Mouse (Mus musculus): ENCODE measurements around the gene Slc13a3. TPM values are rescaled to one million over a fixed set of nuclear protein-coding genes. Genes with fewer than 3 reads are reported as not detected.

Slc13a3 gene
- total RNA-seq, 4 experiments from 2014 or later: 11.1 to 18.7 (median 13.8) TPM

DNA sequence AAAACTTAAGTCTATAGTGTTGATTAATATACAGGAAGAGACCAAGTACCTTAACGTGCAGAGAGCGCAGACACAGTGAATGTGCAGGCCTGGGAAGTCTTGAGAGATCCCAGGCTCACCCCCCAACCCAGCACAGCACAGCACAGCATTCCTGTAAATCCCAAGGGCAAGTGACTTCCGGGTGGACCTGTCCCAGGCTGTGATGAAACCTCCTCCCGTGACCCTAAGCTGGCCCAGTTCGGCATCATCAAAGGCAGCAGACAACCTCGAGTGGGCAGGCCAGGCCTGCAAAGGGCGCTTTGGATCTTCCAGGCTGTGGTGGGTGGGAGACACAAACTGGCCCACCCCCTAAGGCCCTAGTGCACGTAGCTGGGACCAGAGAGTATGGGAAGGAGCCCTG, 9.0 kb upstream of the Slc13a3 start:
- no peak for DNase-seq (ENCODE audit: low spot score in 2 of 2)

DNA sequence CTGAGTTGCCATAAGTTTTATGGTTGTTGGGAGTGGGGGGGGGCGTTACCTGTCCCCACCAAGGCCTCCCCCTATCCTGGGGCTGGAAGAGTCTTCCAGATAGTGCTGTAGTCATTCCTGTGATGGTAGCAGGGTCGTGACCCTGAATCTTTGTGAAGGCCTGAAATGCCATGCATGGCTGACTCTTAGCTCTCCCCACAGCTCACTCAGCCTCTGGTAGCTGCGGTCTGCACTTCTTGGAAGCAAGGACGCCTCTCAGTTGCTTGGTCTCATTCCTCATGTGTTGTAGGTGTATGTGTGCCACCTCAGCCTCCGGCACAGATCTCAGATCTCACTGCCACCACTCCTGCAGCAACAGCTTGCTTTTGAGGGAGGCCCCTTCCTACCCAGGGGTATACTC, 2.8 kb upstream of the Slc13a3 start:
- DNase-seq (ENCODE audit: low spot score in 2 of 2): no peak

DNA sequence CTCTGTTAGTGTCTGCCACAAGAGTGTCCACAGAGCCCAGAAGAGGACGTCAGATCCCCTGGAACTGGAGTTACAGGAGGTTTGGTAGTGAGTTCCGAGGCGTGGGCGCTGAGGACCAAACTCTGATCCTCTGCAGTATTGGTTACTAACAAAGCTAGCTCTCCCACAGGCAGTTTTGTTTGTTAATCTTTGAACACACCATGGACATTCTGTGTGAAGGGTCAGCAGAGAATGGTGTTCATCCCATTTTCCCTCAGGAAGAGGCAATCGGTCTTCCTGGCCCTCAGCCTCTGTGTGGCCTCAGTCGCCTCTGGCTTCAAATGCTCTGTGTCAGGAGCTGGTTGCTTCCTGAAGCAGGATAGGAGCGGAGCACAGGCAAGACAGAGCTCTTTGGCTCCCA, 2.4 kb upstream of the Slc13a3 start:
- DNase-seq (ENCODE audit: low spot score in 2 of 2): no peak

DNA sequence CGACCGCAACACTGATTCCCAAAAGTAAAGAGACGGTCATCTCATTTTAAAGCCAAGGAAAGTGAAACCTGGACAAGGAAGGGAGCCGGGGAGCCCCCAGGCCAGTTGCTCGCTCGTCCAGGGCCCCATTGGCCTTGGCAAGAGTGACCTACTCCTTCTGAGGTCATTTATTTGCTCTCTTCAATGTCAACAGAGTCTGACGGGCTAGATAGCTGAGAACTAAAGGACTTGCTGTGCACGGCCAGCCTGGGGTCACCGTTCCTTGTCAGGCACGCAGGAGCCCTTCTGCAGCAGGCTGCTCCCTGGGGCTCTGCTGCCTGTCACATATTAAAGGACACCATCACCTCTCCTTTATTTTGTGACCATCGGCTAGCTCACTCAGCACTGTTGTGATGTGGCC, 1.1 kb downstream of the Slc13a3 start:
- no peak for DNase-seq (ENCODE audit: low spot score in 2 of 2)

DNA sequence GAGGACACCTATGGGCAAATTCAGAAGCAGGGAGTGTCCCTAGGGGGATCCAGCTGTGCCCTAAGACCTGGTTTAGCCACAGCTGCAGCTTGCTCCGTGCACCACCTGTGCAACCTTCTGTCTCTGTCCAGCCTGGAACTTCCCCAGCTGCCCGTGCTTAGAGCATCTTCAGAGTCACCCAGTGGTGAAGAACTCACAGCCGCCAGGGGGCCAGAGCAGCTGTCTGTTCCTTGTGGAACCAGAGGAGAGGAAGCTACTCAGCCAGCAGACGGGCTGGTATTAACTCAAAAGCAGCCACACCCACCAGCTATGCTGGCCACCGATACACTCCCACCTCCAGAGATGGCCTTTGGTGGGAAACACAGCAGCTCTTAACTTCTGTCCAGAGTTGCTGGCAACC, 2.9 kb downstream of the Slc13a3 start:
- DNase-seq (ENCODE audit: low spot score in 2 of 2): no peak

DNA sequence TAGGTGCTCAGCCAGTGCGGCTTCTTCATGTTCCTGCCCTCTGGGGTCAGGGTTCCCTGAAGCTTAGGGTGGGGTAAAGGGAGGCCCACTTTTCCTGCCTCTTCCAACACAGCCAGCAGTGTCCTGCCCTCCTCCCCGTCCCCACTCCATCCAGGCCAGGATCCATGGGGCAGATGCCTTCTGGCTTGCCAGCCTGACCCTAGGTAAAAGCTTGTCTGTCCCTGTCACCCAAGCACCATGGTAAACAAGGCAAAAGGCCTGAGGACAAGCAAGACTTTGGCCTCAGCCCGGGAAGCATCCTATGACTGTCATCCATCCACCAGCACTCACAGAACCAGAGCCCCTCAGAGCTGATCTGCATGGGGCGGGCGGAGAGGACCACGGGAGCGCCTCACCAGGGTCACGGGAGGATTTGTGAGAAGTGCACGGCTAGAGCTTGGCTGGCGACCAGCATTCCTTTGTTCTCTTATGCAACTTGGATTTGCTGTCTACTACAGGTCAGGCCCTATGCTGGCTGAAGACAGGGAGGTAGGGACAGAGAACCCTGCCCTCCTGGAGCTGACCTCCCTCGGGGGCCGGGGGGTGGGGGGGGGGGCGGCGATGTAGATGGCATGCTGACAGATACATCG, 5.1 kb downstream of the Slc13a3 start:
- no peak for DNase-seq (ENCODE audit: low spot score in 2 of 2)

DNA sequence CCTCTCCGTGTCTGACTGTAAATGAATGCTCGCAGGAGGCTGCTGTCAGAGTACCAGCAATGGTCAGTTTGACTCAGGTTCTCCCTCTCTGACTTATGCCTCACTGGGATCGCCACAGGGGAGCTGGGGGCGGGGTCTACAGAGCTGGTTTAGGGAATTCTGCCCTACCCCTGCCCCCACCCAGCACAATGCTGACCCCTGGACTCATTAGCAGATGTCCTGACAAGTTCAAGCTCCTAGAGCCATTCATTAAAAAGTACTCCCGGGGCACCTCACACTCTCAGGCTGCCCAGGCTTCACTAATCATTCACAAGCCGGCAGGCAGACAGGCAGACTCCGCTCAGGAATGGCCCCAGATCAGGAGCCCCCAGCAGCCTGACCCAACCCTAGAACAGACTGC, 13.4 kb downstream of the Slc13a3 start:
- DNase-seq (ENCODE audit: low spot score in 2 of 2): no peak

DNA sequence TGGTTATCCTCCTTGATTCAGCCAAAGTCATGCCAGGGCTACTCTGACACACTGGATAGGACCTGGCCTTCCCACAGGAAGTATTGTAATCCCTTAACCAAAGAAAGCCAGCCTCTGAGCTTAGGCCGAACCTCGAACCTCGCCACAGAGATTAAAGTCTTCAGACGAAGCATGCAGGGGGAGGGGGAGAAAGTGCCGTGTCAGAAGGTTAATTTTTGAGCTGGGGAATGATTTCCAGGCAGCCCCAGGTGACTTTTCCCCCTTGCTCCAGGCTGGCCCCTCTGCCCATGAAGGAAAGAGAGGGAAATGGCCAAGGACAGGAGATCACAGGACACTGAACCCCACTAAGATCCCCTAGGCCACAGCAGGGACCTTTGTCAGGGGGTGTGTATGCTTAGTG, 14.8 kb downstream of the Slc13a3 start:
- no peak for DNase-seq (ENCODE audit: low spot score in 2 of 2)

DNA sequence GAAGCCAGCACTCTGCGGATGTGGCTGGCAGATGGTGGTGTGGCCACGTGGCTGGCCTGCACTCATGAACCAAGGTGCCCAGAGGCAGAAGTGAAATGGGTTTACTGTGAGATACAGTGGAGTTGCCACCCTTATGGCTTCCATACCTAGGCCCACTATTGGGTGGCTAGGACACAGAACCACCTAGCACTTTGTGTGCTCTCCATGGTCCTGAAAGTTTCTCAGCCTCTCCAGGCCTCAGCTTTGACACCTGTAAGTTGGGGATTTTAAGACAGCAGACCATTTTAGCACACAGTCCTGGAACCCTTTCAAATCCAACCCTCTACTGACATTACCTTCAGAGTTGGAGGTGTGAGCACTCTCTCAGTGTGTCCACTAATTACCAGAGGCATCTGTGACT, 16.3 kb downstream of the Slc13a3 start:
- DNase-seq (ENCODE audit: low spot score in 2 of 2): no peak

DNA sequence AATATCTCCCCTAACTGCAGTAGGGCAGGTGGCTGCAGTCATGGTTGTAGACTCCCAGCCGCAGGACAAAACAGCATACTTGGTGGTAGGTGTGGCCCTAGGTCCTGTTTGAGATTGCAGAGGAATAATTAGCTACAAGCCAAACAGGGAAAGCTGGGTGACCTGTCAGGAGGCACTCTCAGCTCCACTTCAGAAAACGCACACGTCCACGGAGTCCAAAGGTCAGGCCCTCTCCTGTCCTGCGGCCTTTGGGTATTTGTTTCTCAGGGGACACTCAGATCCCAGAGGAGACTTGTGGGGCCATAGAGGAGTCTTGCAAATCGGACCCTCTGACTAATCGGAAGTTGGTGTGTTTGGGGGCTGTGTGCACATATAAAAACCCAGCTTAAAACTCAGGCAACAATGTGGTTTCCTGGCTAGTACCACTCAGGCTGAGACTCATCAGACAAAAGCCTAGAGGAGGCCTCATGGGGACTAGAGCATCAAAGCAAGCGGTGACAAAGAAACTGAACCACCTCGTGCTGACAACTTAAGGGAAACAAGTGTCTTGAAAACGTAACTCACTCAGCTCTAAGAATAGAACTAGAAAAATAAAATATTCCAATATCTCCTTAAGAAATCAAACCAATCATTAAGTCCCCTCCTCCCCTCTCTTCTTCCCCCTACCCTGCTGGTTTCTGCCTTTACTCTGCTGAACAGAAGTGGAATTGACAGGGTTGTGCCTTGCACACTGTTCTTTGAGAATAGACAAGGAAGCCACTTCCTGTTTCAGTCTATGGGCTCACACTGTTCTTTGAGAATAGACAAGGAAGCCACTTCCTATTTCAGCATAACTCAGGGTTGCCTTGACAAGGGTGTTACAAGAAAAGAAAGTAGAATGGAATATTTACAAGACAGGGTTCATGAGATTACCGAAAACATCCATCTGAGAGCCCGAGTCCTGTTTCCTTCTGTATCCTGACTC, 20.0 kb downstream of the Slc13a3 start:
- no peak for DNase-seq (ENCODE audit: low spot score in 2 of 2)

DNA sequence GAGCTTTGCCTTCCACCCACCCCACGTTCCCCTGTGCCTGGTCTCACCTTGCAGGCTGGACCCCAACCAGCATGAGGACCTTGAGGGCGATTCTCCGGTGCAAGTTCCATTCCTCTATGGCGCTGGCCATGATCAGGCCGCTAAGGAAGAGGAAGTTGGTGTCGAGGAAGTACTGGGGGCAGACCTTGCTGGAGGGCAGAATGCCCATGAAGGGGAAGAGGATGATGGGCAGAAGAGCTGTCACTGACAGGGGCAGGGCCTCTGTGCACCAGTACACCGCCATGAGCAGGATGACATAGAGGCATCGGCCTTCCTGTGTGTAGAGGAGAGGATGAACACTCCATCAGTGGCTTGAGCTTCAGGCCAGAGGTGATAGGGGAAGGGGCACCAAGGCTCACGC, 24.6 kb downstream of the Slc13a3 start:
- DNase-seq (ENCODE audit: low spot score in 2 of 2): no peak

DNA sequence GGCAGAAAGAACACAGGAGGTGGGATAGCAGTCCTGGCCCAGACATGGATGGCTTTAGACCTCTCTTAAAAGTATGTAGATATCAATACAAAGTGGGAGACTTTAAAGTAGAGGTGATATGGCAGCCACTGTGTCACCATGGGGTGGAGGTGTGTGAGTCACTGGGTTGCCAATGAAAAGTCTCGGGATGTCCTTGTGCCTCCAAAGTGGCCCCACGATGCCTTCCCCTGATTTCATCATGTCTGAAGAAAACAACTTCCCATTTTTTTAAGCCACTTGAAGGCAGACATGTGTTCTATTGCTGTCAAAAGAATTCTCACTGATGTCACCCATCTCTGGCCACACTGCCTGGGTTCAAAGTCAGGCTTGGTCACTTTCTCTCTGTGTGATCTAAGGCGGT, 28.2 kb downstream of the Slc13a3 start:
- no peak for DNase-seq (ENCODE audit: low spot score in 2 of 2)

DNA sequence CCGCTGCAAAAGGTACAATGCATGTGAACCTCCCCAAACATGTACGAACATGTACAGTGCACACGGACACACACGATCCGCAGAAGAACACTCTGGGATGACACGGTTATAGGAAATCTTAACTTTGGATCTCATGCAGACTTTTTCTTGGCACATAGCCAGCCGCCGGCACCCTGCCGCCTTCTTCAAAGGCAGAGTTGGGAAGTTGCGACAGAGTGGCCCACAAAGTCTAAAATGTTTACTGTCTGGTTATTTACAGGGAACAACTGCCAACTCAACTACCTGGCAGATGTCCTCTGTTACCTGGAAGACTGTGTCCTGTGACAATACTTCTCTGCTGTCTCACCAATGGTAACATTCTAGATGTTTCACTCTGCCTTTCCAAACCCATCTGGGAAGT, 30.0 kb downstream of the Slc13a3 start:
- no peak for DNase-seq (ENCODE audit: low spot score in 2 of 2)

DNA sequence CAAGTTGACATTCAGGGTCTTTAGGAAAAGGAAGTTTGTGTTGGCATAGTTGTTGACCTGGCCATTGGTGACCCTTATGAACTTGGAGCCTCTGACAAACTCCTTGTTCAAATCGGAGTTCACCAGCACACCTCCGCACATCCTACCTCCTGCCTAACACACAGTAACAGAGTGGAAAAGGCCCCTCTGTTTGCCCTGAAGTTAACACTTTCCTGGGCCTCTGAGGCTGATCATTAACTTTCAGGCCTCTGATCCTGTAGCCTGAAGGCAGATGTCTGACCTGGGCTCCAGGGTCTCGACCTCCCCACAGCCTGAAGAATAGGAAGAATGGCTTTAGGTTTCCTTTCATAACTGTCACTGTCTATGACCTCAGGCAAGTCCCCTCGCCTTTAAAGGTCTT, 31.4 kb downstream of the Slc13a3 start:
- DNase-seq (ENCODE audit: low spot score in 2 of 2): no peak

DNA sequence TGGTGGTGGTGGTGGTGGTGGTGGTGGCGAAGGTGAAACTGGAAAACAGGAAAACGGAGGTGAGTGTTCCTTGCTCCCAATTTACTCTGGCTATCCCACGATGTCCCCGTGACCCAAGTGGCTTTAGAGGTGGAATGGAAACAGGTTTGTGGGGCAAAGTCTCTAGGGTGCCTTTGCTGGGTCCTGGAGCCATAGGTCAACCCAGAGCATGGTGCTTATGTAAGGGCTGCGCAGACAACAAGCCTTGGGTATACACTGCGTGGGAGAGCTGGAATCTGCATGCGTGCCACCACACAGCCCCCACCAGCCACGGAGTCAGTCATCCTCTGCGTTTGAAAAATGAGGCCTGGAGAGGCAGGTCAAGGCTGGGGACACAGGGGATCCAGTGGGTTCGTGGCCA, 33.4 kb downstream of the Slc13a3 start:
- no peak for DNase-seq (ENCODE audit: low spot score in 2 of 2)

DNA sequence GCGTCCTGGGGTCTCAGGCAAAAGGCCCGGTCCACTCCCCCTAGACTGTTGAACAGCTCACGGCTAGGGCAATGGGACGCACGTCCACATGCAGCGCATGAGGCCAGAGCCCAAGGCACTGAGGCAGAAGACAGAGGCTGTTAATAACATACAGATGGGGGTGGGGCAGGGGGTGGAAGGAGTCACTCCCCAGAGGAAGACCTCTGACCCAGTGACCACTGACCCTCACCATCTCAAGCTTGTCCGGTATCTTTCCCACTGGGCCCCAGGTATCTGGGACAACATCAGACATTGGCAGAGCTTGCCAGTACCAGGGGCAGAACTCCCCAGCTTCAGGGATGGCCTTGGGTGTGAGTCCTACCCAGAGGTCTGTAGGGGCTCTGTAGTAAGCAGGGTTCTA, 34.1 kb downstream of the Slc13a3 start:
- no peak for DNase-seq (ENCODE audit: low spot score in 2 of 2)

DNA sequence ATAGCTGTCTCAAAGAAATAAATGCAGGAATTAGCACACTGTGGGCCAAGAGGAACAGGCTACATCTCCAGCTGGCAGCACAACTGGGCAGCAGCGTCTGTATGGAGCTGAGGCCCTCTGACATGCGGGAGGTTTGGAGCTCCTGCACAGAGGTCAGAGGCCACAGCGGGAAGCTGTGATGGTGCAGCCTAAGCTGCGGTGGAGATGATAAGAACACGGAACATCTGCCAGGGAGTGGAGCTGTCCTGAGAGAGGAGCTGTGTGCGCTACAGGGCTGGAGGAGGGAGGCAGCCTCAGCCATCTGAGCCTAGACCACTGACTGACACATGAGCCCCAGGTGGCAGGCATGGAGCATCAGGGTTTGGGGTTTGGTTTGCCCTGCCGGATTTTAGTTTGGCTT, 44.3 kb downstream of the Slc13a3 start:
- no peak for DNase-seq (ENCODE audit: low spot score in 2 of 2)

DNA sequence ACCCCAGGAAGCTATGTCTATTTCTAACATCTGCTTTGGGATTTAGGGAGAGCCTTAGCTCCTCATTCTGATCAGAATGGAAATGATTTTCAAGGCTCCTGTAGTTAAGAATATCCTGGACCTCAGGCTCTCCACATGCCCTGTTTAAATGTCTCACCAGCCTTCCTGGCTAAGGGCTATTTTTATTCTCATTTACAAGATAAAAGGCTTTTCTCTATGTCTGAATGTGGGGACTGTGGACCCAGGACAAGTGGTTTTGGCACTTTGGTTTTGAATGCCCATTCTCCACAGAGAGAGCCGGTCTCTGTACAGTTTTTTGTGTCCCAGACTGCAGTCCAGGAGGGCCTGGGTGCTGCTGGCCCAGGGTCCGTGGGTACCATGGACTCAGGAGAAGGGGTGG, 52.8 kb downstream of the Slc13a3 start:
- no peak for DNase-seq (ENCODE audit: low spot score in 2 of 2)

DNA sequence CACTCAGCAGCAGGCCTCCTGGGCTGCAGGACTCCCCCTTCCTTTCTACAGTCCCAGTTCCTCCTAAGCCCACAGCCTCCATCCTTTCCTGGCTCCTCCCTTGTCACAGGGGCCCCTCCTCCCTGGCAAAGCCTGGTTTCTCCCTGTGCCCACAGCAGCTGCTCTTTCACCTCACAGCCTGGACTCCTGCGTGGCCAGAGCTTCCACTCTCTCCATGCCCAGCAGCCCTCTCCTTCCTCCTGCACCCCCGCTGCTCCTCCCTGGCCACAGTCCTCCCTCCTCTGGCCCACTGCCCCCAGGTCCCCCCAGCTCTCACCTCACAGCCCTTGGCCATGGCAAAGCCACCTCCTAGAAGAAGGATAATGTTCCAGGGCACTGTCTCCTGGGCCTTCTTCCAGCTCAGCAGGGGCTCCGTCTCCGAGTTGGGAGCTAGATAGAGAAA, 53.3 kb downstream of the Slc13a3 start:
- peak; percentile 44 to 58 for DNase-seq (ENCODE audit: low spot score in 2 of 2)

DNA sequence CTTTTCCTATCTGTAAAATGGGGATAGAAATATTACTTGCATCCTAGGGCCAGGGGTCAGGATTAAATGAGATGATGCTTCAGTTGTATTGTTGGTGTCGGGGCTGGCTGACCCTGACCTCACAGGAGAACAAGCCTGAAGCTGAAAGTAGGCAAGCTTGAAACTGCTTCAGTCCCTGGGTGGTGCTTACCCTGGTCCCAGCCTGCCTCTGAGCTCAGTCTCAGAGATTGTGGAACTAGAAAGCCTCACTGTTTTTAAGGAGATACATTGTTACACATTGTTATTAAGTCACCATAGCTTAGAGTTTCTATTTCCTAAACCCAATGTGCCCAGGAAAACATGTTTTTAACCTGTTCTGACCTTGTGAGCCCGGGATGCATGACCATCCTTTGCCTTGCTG, 54.5 kb downstream of the Slc13a3 start:
- DNase-seq (ENCODE audit: low spot score in 2 of 2): no peak

DNA sequence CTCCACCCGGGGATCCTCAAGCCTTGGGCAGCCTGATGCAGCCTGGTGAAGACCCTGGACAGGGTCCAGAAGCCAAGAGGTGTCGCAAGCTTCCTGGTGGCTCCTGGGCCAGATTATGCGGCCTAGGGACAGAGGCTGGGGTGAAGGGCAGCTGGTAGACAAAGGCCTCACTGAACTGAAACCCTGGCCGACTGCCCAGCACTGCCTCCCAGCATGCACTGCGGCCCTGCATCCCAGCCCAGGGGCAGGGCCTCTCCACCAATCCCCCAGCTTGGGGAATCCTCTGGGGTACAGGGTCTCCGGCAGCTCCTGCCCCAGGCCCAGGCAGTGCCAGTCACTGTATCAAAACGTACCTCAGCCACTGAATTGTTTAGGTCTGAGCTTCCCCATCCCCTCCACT, 55.7 kb downstream of the Slc13a3 start:
- DNase-seq (ENCODE audit: low spot score in 2 of 2): peak; percentile 74 to 83

DNA sequence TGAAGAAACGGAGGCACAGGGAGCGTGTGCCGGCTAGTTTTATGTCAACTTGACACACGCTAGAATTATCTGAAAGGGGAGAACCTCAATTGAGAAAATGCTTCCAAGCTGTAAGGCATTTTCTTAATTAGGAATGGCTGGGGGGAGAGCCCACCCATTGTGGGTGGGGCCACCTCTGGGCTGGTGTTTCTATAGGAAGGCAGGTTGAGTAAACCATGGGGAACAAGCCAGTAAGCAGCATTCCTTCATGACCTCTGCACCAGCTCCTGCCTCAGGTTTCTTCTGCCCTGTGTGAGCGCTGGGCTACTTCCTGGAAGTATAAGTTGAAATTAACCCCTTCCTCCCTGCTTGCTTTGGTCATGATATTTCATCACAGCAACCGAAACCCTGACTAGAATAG, 57.2 kb downstream of the Slc13a3 start:
- DNase-seq (ENCODE audit: low spot score in 2 of 2): no peak

DNA sequence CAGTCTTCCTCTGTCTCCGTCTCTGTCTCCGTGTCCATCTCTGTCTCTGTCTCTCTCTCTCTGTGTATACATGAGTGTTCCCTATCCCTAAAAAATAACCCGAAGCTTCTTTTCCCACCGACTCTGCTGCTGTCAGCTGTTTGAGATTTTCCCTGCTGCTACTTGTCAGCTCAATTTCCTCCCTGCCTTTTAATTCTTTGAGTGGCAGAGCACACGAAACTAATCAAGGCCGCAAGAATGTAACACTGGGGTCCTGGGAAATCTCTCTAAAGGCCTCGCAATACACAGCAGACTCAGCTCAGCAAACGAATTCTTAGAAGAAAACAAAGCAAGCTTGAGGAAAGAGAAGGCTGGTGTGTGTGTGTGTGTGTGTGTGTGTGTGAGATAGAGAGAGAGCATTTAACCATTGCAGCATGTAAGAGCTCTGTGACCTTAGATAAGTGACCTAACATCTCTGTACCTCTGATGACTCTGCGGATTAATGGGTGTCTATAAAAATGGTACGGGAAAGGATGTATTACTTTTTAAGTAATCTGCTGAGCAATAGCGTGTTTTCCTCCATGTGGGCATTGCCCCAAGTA, 57.8 kb downstream of the Slc13a3 start:
- DNase-seq (ENCODE audit: low spot score in 2 of 2): no peak
